Mouse (Mus musculus): ENCODE data around the gene Dnajc2.
"Not testable (repeated sequence)": the region's sequence is repeated elsewhere in the genome, so short reads cannot be mapped to it uniquely, and the experiment has no call there.

Gene Dnajc2

DNA sequence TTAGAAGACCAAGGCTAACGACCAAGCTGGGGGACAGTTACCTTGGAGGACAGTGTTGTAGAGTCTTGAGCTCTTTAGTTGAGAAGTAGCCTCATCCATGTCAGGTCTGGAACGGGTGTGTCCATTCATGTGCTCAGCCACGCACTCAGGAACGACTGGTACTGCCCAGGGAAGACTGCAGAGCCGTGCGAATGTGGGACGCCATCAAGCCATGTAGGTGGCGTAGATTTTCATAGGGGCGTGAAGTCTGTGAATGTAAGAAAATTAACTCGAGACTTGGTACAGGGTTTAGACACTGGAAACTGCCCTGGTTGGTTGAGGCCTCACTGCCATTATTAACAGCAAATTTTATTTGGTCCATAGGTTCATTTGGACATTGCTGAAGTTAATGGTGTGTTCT is 41.4 kb downstream of the Dnajc2 start:
- no peak for DNase-seq (ENCODE audit: low read depth, low spot score)

DNA sequence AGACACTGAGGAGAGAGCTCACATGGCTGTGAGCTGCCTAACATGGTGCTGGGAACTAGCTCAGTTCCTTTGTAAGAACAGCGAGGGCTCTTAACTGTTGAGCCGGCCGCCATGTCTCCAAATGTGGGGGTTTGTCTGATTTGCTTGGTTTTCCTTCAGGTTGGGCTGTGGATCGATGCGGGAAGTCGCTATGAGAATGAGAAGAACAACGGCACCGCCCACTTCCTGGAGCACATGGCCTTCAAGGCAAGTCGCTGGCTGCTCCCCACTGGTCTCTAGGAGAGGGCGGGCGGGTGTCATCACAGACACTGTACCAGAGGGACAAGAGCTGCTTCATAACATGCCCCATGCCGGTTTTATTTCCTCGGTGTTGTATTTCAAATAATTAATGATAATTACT is 45.2 kb downstream of the Dnajc2 start:
- no peak for DNase-seq (ENCODE audit: low read depth, low spot score)

DNA sequence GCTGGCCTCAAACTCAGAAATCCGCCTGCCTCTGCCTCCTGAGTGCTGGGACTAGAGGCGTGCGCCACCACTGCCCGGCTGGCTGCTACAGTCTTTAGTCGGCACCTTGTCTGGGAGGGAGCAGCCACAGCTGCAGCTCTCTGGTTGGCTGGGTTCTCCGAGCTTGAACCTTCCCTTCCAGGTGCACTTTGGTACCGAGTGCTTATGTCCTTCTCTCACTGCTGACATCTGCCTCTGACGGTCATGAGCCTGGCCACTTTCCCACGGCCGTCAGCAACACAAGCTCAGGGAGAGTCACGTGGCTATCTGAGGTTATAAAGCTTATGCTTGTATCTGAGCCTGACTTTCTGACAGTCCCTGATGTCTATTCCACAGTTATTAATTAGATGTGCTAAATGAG is 45.9 kb downstream of the Dnajc2 start:
- DNase-seq (ENCODE audit: low read depth, low spot score) = no peak

DNA sequence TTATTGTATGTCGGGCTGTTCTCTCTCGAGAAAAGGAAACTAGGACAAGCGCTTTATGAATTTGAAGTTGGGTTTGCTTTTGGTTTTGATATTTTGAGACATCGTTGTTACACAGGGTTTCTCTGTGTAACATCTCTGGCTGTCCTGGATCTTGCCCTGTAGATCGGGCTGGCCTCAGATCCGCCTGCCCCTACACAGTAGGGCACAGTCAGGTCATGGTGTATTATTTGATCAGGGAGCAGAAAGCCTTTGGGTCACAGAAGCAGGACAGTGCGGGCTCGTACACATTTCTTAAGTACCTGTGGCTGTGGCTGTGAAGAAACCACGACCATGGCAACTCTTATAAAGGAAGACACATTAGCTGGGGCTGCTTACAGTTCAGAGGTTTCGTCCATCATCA is 47.4 kb downstream of the Dnajc2 start:
- peak; percentile 10 for DNase-seq (ENCODE audit: low read depth, low spot score)

DNA sequence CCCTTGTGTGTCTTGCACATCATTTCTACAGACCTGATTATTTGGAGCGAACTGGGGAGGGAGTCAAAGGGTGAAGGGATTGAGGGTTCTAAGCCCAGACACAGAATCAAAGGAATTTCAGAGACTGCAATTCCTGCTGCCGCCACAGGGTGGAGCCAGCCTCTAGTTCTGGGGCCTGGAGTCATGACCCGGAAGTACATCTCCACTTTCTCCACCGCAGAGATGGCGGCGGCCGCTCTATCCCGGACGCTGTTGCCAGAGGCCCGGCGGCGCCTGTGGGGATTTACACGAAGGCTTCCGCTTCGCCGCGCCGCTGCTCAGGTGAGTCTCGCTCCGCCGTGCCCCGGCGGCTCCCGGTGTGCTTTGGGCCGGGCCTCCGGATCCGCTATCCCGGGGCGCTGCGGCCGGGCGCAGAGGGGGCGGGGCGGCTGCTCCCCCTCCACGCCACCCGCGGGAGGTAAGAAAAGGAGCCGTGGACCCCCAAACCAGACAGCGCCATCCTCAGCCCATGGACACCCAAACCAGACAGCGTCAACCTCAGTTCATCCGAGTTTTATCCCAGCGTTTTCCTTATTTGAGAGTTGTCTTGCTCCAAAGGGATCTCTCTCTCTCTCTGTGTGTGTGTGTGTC is 48.0 kb downstream of the Dnajc2 start, which contains the start of gene Pmpcb:
Pmpcb (plus strand) TSS at position 186 of the 630 bp plus-strand sequence.
- DNase-seq (ENCODE audit: low read depth, low spot score) = peak; percentile 93

DNA sequence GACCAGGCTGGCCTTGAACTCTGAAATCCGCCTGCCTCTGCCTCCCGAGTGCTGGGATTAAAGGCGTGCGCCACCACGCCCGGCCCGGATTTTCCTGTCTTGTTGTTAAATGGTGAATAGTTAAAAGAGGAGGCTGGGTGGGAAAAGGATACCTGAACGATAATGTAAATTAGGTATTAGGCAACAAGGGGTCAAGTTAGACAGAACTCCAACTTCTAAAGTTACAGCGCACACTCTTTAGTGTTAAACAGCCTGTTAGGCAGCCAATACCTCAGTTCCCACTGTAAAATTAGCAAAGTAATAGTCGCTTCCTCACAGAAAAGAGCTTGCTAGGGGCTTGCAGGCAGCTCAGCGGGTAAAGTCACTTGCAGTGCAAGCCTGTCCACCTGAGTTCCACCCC is 49.0 kb downstream of the Dnajc2 start:
- DNase-seq (ENCODE audit: low read depth, low spot score) = no peak

DNA sequence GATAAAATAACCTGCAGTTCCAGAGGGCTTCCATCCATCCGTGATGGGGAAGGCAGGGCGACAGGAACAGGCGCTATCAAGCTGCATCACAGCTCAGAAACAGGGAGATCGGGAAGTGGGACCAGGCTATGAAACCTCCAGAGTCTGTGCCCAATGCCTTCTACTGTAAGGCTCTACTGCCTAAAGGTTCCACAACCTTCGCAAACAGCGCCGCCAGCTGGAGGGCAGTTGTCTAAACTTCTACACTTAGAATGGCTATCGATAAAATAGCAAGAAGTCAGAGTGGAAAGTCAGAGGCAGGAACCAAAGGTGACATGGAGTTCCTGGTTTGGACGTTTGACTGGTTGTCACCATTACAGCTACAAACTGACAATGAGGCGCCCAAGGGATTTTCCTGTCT is 49.5 kb downstream of the Dnajc2 start:
- peak; percentile 89 for DNase-seq (ENCODE audit: low read depth, low spot score)

DNA sequence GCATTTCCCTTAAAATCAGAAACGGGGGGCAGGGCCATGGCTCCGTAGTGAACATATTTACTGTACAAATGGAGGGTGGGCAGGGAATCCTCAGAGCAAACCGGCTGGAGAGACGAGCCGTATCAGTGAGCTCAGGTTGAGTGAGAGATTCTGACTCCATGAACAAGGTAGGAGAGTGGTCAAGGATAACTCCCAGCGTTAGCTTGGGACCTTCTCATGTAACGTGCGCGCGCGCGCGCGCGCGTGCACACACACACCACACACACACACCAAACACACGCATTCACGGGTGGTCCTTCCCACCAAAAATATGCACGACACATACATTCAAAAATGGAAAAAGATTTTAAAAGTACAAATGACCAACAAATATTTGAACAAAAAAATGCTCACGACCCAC is 50.0 kb downstream of the Dnajc2 start:
- peak; percentile 29 for DNase-seq (ENCODE audit: low read depth, low spot score)

DNA sequence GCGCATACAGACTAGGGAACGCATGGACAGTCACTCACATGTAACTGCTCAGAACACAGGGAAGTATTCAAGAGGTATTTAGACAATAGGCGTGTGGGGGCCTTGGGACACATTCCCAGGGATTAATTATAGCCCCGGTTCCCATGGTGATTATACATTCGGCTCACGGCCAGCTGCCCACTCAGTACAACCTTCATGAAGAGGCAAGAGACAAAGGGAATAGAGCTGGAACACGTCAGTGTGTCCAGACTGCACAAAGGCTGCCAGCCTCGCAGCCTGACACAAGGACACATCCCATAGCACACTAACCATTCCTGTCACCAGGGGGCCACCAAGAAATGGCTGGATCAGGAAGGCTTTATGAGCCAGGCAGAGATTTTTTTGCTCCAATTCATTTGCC is 52.1 kb downstream of the Dnajc2 start:
- DNase-seq (ENCODE audit: low read depth, low spot score) = no peak

DNA sequence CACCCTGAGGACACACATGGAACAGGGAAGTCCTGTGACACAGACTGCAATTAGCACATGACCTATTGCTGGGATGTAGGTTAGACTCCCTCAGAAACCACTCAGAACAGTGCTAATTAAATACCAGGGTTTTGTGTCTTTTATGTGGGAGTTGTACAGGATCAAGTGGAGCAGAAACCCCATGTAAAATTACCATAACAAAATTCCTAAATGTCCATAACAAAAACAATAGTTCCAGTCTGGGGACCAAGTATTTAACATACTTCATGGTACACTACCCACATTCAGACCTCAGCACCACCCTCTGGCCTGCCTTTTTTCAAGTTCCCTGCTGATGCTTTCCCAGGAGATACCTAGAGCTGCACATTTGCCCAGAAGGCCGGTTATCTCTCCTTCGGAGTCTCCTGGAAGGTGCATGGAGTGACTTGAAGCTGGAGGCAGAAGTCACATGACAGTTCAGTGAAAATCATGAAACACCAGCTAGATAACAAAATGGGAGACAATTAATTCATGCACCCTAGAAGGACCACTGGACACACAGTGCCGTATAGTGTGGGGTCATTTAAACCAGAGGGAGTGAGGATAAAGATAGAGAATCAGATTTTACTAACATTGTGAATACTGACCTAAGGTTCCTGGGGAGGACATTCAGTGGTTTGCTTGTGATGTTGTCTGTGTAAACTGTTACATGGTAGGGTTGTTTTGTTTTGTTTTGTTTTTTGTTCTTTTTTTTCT is 52.7 kb downstream of the Dnajc2 start:
- no peak for DNase-seq (ENCODE audit: low read depth, low spot score)

DNA sequence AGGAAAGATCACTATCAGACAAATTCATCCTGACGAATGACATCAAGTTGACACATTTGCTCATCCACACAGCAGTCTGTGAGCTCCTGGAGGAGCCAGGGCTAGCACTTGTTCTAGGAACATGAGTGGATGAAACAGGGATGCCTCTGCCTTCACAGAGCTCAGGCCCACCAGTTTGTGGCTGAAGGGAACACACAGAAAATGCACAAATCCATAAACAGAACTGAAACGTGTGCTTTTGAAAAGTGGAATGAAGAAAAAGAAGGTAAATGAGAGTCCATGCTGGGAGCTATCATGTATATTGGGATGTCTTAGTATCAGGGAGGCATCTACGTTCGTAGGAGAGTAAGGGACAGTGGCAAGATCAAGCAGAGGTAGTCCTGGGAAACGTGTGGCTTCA is 55.9 kb downstream of the Dnajc2 start:
- DNase-seq (ENCODE audit: low read depth, low spot score) = no peak

DNA sequence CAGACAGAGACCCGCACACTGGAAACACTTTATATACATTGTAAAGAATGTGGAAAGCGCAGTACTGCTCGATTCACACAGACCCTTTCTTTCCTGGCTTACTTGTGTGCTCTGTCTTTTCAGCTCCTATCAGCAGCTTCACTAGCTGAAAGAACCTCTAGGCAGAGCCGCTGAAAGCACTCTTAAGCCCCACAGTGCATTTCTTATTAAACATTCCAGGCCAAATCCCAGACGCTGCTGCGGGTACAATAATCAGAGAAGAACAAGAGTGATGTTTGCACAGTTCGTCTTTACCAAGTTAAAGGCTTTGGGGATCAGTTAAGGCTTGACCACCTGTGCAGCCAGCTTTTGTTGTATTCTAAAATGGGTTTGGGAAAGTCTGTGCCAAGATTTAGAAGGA is 60.2 kb downstream of the Dnajc2 start:
- no peak for DNase-seq (ENCODE audit: low read depth, low spot score)

DNA sequence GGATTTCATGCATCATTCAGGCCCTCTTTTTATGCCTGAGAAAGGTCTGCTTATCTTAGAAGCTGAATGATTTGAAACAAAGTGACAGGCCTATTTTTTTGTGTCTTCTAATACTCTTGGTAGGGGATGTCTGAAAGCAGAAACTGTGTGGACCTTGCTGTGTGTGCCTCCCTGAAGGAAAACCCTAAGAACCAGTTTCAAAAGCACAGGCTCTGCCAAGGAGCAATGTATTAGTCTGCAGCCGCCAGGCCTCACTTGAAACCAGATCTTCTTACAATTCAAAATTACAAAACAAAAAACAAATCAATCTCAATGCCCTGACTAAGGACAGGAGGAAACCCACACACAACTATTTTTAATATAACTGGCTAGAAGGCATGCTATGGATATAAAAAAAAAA is 60.6 kb downstream of the Dnajc2 start:
- DNase-seq (ENCODE audit: low read depth, low spot score) = no peak

DNA sequence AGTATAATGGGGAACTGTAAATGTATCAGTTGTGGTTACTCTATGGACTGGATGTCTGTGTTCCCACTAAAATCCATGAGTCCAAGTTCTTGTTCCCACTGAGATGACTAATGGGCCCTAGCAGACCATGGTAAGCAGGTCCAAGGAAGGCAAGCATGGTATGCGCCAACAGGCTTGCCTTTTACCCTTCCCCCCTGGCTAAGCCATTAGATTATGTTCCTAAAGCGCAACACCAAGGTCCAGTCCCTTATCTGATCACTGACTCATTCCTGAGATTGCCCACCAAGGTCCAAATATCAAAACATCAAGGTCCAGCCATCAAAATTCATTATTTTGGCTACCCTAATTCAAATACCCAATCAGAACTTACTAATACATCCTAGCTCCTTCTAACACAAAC is 65.8 kb downstream of the Dnajc2 start:
- no peak for DNase-seq (ENCODE audit: low read depth, low spot score)

DNA sequence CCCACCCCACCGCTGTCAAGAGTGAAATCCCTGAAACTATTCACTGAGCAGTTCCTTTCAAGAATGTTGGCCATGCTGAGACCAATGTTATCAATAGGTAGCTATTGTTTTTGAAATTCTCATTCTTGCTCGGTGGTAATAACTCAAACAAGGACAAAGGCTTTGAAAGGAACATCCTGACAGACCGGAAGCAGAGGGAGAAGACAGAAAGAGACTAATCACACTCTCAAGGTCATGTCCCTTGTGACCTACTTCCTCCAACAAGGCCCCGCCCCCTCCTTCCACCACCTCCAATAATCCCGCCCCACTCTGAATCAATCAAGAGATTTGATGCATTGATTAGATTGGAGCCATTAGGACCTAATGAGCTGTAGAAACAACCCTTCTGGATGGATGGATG is 66.5 kb downstream of the Dnajc2 start:
- no peak for DNase-seq (ENCODE audit: low read depth, low spot score)

DNA sequence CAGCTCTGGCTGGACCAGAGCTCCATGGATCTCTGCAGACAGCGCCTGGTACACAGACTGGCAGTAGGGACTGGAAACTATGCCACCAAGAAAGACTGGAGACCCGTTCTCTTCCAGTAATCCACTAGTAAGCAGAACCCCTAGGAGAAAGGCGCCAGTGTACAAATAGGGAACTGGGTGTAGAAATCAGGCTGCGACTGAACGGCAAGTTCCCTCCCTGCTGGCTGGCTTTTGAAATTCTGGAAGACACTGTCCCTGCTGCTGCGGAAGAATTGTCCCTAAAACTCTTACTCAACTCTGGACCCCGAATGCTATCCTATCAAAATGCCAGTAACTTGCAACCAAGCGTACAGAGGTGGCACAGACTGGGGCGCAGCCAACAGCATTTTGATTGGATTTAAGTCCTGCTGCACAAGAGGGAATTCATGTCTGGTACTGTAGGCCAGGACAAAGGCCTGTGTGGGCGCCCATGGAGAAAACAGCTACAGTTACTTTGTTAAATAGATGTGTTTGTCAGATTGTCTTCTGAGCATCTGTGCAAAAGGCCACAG is 67.8 kb downstream of the Dnajc2 start:
- no peak for DNase-seq (ENCODE audit: low read depth, low spot score)

DNA sequence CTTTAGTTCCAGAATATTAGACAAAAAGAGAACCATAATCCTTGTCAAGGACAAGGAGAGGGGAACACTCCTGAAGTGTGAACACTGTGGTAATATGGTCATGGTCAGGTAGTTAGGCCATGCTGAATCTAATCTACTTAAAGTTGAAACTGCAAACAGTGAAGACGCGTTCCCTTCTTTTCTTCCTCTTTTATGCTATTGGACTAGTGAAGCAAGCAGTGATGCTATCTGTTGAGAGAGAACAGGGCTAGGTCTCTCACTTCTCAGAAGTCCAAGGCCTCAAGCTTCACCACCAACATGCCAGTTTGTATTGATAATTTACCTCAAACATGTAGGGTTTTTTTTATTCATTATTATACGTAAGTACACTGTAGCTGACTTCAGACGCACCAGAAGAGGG is 70.6 kb downstream of the Dnajc2 start:
- no peak for DNase-seq (ENCODE audit: low read depth, low spot score)

DNA sequence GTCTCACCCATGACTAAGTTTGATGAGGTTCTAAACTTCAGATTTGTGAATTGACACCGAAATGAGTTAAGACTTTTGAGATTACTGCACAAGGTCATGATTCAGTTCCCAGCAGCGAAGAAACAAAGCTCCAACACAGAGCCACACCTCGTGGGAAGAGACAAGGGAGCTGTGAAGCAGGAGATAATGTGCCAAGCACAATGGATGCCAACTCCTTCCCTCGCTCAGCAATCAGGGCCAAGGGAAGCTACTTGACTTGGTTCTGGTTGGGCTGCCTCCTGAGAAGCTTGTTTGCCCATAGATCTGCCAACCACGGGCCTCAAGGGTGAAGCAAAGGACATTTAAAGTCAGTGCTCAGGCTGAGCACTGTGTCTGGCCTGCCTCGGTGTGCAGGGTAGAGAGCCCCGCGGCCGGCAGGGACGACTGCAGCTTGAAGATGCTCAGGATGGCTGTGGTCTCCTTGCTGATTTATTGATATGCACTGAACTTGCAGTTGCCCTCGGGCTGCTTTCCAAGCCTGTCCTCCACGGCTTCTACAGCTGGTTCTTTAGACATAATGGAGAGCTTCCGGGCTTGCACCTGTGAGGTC is 72.8 kb downstream of the Dnajc2 start:
- DNase-seq (ENCODE audit: low read depth, low spot score) = no peak

DNA sequence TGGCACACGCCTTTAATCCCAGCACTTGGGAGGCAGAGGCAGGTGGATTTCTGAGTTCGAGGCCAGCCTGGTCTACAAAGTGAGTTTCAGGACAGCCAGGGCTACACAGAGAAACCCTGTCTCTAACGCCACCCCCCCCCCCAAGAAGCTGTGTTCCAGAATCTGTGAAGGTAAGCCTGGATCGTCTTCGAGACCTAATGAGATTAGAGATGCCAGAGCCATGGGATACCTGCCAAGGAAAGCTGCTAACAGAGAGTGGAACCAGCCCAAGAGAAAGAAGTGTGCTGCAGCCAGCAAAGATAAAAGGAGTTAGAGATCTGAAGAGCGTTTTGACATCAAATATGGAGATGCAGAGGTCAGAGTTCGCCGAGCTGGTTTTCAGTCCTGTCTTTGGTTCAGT is 77.0 kb downstream of the Dnajc2 start:
- not testable (repeated sequence) for DNase-seq (ENCODE audit: low read depth, low spot score)
